Comparison of ENCODE assay signal across 20 mouse cellular contexts in genomic region chr15:99500320-99500719, GRCm38 (mm10). TPM values are rescaled to one million over a fixed set of nuclear protein-coding genes. Genes with fewer than 3 reads are reported as not detected.
DNase-seq lines count a peak whose midpoint lies in the region; ATAC-seq lines count a peak whose summit lies in the region.
"Had no signal": no experiment of that assay in that cellular context is flagged by ENCODE, and none has a peak within 500 bp of the region (broad histone marks: within the 10 kb centered on the region; RNA-seq: fewer than 3 reads in every experiment).

No protein-coding gene starts in this region.

- no peak overlapping the region for H3K4me3 ChIP-seq in hindbrain, embryonic 13.5 days
- H3K4me3 ChIP-seq in hindbrain, embryonic 11.5 days (ENCODE audit: low read depth, low read length) = no peak overlapping the region
- H3K4me3 ChIP-seq: embryonic facial prominence, embryonic 10.5 days; hindbrain, embryonic 15.5 days; intestine, embryonic 15.5 days; midbrain, embryonic 12.5 days had no signal

- peak; percentile 19 for DNase-seq in cerebellum, adult 8-10 months
- DNase-seq in hindbrain, embryonic 11.5 days (ENCODE audit: low spot score) = no peak
- DNase-seq in lung, adult 18-20 months = peak; percentile 72 to 85
- peak; percentile 85 for DNase-seq in lung, postnatal 36 days
- no peak for DNase-seq in urinary bladder, postnatal 25 days (ENCODE audit: low spot score)
- DNase-seq: adrenal gland, postnatal 36 days; heart, adult 18-20 months; heart, postnatal 10 days; retina, postnatal 1 day; right cerebral cortex, postnatal 4 days had no signal

- no peak for ATAC-seq in cerebellum, adult (ENCODE audit: insufficient number of reproducible peaks, low FRiP score, low TSS enrichment)
- ATAC-seq in hindbrain, embryonic 13.5 days (ENCODE audit: low FRiP score) = no peak
- ATAC-seq in hindbrain, embryonic 11.5 days (ENCODE audit: low FRiP score) = no peak
- ATAC-seq in CD4-positive, CD25-positive, alpha-beta regulatory T cell, adult 4 months = no peak
- ATAC-seq: intestine, embryonic 15.5 days had no signal

- no peaks in the 10 kb centered on the region for H3K9me3 ChIP-seq in hindbrain, embryonic 13.5 days
- no peaks in the 10 kb centered on the region for H3K9me3 ChIP-seq in hindbrain, embryonic 11.5 days (ENCODE audit: control insufficient read depth, low read length)
- H3K9me3 ChIP-seq: embryonic facial prominence, embryonic 10.5 days; hindbrain, embryonic 15.5 days; intestine, embryonic 15.5 days; midbrain, embryonic 12.5 days had no signal

- H3K4me2 ChIP-seq in hindbrain, embryonic 13.5 days = no peak overlapping the region
- H3K4me2 ChIP-seq in hindbrain, embryonic 11.5 days (replicated peaks; ENCODE audit: low read depth, low read length) = no peak overlapping the region
- H3K4me2 ChIP-seq: hindbrain, embryonic 15.5 days; intestine, embryonic 15.5 days; midbrain, embryonic 12.5 days had no signal

- no peak overlapping the region for H3K9ac ChIP-seq in hindbrain, embryonic 13.5 days
- H3K9ac ChIP-seq in hindbrain, embryonic 11.5 days (ENCODE audit: low read depth, low read length) = no peak overlapping the region
- H3K9ac ChIP-seq: hindbrain, embryonic 15.5 days; intestine, embryonic 15.5 days; midbrain, embryonic 12.5 days had no signal

- 0 out of 2 replicates have a peak overlapping the region, but pooled peaks have one; percentile 85 for H3K27ac ChIP-seq in hindbrain, embryonic 13.5 days
- no peak overlapping the region for H3K27ac ChIP-seq in hindbrain, embryonic 11.5 days (ENCODE audit: low read depth, low read length)
- H3K27ac ChIP-seq: embryonic facial prominence, embryonic 10.5 days; hindbrain, embryonic 15.5 days; intestine, embryonic 15.5 days; macrophage; midbrain, embryonic 12.5 days; stomach, postnatal 0 days had no signal

- WGBS in hindbrain, embryonic 13.5 days = 60% methylated on average over 5 of the region's 5 CpGs
- WGBS in hindbrain, embryonic 11.5 days = 39% methylated on average over 5 of the region's 5 CpGs

- H3K36me3 ChIP-seq in hindbrain, embryonic 13.5 days = no peaks in the 10 kb centered on the region
- no peaks in the 10 kb centered on the region for H3K36me3 ChIP-seq in hindbrain, embryonic 11.5 days (ENCODE audit: control insufficient read depth, insufficient read depth, low read length)
- H3K36me3 ChIP-seq: embryonic facial prominence, embryonic 10.5 days; hindbrain, embryonic 15.5 days; intestine, embryonic 15.5 days; midbrain, embryonic 12.5 days had no signal

- peaks cover 37% of the 10 kb centered on the region for H3K4me1 ChIP-seq in hindbrain, embryonic 13.5 days (replicated peaks)
- H3K4me1 ChIP-seq in hindbrain, embryonic 11.5 days (replicated peaks; ENCODE audit: control insufficient read depth, insufficient read depth, low read length) = 0 out of 2 replicates have a peak, but pooled peaks cover 4% of the 10 kb centered on the region

- H3K27me3 ChIP-seq in hindbrain, embryonic 13.5 days = peaks cover 8% of the 10 kb centered on the region; the same call in 1 of the 2 replicates
- H3K27me3 ChIP-seq in hindbrain, embryonic 11.5 days (ENCODE audit: control insufficient read depth, insufficient read depth, low read length) = no peaks in the 10 kb centered on the region
- H3K27me3 ChIP-seq: hindbrain, embryonic 15.5 days; intestine, embryonic 15.5 days had no signal

RNA-seq across cellular contexts. Expression of gene Bcdin3d, which starts 25.8 kb away (rescaled TPM):
- polyA plus RNA-seq in hindbrain, embryonic 13.5 days (2015; fragmentation: Nextera tagmentation; extraction: Ambion mirVana) = 22.6 and 23.4 TPM in 2 replicates
- 17.1 and 18.1 TPM in 2 replicates for polyA plus RNA-seq in hindbrain, embryonic 11.5 days (2014; fragmentation: Nextera tagmentation; extraction: Ambion mirVana)
- 10 to 100 TPM; 27.9 to 41.0 TPM for polyA plus RNA-seq in CD4-positive, CD25-positive, alpha-beta regulatory T cell, adult 4 months (2017; shearing (Covaris generic))

RNA-seq across cellular contexts. Expression of gene Faim2, which starts 27.6 kb away (rescaled TPM):
- 16.5 and 16.6 TPM in 2 replicates for polyA plus RNA-seq in hindbrain, embryonic 13.5 days (2015; fragmentation: Nextera tagmentation; extraction: Ambion mirVana)
- polyA plus RNA-seq in hindbrain, embryonic 11.5 days (2014; fragmentation: Nextera tagmentation; extraction: Ambion mirVana) = 0.97 and 2.3 TPM in 2 replicates
- under 1 TPM in 1 of 2 experiments, not detected in 1; 0.03 TPM for polyA plus RNA-seq in CD4-positive, CD25-positive, alpha-beta regulatory T cell, adult 4 months (2017; shearing (Covaris generic))
- polyA plus RNA-seq: liver, adult 2 months; macrophage had no signal

RNA-seq across cellular contexts. Expression of gene Nckap5l, which starts 42.8 kb away (rescaled TPM):
- polyA plus RNA-seq in hindbrain, embryonic 13.5 days (2015; fragmentation: Nextera tagmentation; extraction: Ambion mirVana) = 12.3 and 13.6 TPM in 2 replicates
- polyA plus RNA-seq in hindbrain, embryonic 11.5 days (2014; fragmentation: Nextera tagmentation; extraction: Ambion mirVana) = 9.3 and 10.2 TPM in 2 replicates
- 1 to 10 TPM; 1.2 to 2.3 TPM for polyA plus RNA-seq in CD4-positive, CD25-positive, alpha-beta regulatory T cell, adult 4 months (2017; shearing (Covaris generic))

Comparison
In these comparisons a context has a peak if more than half of its experiments do, and no peak if none do; other contexts are left out.
1. DNase-seq: peak in cerebellum, adult 8-10 months (single experiment), lung, adult 18-20 months (2 of 2) and lung, postnatal 36 days (single experiment); none in hindbrain, embryonic 11.5 days (single experiment) and urinary bladder, postnatal 25 days (single experiment).